Mouse (Mus musculus): ENCODE data around the gene Hcn4.

The Hcn4 gene

DNA sequence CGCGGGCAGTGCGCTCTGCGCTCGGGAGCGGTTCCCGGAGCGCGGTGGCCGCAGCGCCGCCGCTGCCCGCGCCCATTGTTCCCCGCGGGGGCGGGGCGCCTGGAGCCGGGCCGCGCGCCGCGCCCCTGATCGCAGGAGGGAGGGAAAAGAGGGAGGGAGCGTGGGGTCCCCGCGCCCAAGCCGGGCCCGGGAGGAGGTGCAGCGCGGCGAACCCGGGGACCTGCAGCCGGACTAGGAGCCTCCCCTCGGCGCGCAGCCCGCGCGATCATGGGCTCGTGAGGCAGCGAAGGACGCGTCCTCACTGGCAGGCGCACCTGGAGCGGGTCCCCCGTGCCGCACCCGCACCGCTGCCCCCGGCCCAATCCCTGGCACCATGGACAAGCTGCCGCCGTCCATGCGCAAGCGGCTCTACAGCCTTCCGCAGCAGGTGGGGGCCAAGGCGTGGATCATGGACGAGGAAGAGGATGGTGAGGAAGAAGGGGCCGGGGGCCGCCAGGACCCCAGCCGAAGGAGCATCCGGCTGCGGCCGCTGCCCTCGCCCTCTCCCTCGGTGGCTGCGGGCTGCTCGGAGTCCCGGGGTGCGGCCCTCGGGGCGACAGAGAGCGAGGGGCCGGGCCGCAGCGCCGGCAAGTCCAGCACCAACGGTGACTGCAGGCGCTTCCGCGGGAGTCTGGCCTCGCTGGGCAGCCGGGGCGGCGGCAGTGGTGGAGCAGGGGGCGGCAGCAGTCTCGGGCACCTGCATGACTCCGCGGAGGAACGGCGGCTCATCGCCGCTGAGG, at the start of gene Hcn4:
Hcn4 (plus strand) TSS at position 274 of the 779 bp plus-strand sequence.
- peak; percentile 35 for DNase-seq

DNA sequence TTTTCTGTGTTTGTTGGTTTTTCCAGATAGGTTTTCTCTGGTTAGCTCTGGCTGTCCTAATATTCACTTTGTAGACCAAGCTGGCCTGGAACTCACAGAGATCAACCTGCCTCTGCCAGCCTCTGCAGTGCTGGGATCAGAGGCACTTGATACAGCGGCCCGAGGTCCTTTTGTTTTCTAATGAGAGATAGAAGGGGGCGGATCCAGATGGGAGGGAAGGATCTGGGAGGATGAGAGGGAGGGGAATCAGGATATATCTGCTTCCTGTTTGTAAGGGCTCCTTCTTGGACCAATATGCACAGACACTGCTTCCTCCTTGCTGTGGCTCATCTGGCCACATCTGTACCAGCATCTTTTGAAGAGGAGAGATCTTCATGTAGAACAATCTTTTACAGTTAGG, 48.5 kb upstream of the Hcn4 start:
- DNase-seq, result no peak

DNA sequence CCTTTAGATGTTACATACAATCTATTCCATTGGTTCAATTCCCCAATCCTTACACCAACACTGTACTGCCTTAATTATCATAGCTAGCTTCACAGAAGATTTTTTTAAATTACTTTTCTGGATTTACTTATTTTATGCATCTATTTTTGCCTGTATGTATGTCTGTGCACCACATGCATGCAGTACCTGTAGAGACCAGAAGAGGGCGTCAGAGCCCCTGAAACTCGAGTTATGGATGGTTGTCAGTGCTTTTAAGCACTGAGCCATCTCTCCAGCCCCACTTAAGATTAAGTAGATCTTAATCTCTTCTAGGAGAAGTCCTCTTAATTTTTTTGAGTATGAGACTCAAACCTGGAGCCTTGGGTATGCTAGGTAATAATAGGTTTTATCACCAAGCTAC, 47.8 kb upstream of the Hcn4 start:
- peak; percentile 28 for DNase-seq

DNA sequence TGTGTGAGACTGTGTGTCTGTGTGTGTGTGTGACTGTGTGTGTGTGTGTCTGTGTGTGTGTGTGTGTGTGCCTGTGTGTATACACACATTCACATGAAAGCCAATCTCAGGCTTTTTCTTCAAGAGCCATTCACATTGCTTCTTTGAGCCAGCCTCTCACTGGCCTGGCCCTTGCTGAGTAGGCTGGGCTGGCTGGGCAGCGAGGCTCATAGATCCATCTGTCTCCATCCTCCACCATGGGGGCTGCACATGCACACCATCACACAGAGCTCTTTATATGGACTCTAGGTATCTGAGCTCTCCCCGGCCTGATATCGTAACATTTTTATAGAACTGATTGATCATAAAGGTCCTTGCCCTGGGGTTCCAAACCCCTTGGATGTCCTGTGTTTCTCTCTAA, 33.7 kb upstream of the Hcn4 start:
- DNase-seq, result no peak

DNA sequence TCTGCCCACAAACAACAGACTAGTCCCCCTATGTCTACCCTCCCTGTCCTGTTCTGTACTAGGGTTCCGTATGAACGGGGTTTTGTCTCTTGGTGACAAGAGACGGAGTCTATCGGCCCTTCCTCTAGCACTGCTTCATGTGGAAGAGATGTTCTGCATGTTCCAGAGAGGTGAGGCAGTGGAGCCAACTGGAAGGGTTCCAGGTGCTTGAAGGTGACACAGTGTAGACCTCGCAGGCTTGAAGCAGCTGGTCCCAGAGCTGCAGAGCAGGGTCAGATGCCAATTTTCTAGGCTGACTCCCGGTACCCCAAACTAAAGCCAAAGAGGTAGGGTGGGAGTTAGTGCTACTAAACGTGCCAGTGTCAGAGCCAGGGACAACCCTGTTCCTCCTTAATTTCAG, 25.1 kb upstream of the Hcn4 start:
- no peak for DNase-seq

DNA sequence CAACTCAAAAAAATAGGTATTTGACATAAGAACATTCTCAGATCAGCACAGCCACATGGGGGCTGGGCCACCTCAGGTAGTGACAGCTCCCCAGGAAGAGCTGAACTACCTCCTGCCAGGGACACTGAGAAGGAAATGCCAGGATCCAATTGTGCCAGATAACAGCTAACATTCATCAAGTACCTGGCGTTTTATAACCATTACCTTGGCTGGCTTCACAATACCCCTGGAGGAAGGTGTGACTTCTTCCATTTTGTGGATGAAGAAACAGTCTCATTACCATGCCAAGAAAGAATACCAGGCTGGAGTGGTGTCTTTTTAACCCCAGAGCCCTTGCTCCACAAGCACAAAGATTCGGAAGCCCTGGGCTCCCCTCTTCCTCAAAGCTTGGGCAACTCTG, 21.8 kb upstream of the Hcn4 start:
- no peak for DNase-seq

DNA sequence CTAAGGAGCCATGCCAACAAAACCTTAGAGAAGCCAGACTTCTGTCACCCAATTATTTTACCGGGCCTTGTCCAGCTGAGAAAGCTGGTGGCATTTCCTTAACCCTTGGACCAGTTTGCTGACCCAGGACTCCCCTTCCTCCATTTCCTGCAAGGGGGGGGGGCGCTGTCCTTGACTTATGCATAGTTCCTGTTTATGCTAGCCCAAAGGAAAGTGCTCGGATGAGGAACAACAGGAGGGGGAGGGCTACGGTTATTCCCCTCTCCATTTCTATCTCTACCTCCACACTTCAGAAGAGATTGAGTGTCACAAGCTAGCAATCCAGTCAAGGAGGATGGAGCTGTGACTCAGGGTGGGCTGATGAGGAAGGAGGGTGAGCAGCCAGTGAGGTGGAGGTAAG, 20.9 kb upstream of the Hcn4 start:
- no peak for DNase-seq

DNA sequence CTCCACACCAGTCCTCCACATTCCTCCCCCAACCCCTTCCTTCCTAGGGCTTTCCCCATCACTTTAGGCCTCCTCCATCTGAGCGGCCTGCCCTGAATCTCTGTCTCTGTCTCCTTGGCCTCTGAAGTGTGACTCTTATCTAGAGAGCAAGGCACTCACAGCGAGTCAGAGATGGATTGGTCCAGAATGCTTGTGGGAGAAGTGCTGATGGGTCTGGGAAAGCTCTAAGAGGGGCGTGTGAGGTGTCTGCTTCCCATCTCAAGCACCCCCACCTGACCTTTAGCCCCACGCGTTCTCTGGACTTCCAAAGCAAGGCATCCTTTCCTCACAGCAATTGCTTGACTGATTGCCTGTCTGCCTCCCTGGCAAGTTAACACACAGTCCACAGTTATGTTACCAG, 20.4 kb upstream of the Hcn4 start:
- DNase-seq, result no peak

DNA sequence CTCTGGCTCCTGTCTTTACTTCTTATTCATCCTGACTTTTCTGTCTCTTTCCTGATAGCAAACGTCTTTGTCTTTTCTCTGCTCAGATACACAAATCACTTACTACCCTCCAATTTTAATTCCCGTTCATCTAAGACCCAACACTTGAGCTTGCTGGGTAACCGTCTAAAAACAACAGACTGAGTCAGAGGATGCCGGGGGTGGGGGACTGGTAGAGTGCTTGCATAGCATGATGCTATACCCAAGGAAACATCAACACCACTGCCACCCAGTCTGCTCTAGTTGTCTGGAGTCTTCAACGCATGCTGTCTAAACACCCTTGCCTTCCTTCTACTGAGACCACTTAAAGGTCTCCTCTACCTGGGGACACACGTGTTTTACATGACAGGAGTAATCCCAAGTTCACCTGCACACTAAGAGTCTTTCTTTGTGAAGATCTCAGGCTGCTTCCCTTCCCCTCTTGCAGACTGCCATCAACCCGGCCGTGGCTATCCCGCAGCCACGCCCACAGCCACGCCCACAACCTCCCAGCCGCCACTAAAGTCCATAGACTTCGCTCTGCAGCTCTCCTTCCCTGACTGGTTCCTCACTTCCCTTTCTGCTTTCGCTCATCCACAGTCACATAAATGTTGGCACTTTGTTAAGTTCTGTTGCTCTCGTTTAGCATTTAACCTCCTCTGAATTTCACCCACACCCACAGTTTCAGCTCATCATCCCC, 17.5 kb upstream of the Hcn4 start:
- DNase-seq, result peak; percentile 85

DNA sequence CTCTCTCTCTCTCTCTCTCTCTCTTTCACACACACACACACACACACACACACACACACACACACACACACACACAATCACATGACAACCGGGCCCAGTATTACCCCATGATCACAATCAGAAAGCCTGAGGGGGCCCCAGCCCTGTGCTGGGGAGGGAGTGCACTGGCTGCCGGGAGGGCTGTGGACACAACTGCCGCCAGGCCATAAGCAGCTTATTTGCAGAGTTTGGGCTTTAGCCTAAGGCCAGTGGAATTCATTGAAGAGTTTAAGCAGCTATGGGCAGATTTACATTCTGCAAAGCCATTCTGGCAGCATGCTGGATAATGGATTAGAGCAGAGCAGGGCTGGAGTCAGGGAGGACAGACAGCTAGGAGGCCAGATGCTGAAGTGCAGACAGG, 12.0 kb upstream of the Hcn4 start:
- DNase-seq, result no peak

DNA sequence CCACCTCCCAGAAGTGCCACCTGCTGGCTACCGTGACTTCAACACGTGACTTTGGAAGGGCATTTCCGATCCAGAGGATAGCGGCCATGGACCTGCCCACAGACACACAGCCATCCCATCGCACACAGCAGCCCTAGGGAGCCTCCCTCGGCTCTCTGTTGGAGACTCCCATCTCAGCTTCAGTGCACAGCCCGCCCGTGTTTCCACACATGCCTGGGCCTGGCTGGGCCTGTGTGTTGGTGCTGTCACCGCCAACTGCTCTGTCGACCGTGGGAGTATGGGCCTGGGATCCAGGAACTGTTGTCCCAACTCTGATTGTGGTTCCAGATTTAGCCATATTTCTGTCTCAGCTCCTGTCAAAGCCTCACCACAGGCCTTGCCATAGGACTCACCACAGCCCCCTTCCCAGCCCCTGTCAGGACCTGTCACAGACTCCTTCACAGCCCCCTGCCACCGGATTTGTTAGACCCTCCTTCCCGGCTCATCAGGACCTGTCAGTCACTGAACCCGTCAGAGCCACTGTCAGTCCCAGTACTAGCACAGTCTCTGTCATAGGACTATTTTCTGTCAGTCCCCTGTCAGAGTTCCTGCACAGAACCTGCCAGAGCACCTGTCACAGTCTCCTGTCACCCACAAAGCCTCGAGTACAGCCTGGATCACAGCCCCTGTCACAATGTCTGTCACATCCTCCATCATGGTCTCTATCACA, 7.5 kb upstream of the Hcn4 start:
- peak; percentile 20 for DNase-seq

DNA sequence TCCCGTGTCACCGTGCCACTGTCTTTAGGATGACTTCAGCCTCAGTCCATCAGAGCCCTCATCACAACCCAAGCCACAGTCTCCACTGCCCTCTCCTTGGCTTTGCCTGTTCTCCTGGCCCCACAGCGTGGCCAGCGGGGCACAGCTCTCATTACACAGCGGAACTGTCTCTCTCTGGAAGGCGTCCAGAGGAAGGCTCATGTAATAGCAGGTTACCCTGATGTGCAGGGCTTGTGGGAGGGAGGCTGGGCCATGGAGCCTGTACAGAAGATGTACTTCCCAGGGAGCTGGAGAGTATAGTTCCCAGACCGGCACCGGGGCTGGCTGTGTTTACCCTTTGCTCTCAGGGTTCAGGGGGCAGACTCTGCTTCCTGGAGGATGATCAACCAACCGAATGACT, 6.8 kb upstream of the Hcn4 start:
- DNase-seq, result no peak

DNA sequence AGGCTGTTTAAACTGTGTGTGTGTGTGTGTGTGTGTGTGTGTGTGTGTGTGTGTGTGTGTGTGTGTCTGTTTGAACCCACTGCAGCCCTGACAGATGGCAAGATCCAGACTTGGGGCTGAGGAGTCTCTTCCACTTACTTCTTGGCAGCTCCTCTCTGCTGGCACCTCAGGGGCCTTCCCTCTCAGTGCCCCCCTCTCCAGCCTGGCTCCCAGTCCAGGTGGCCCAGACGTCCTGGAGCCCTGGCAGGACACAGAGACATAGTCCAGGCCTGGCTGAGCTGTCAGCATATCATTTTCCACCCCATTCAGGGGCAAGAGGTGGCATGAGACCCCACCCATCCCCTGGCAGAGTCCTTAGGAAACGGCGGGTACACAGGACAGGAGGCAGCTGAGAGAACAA, 5.5 kb upstream of the Hcn4 start:
- no peak for DNase-seq

DNA sequence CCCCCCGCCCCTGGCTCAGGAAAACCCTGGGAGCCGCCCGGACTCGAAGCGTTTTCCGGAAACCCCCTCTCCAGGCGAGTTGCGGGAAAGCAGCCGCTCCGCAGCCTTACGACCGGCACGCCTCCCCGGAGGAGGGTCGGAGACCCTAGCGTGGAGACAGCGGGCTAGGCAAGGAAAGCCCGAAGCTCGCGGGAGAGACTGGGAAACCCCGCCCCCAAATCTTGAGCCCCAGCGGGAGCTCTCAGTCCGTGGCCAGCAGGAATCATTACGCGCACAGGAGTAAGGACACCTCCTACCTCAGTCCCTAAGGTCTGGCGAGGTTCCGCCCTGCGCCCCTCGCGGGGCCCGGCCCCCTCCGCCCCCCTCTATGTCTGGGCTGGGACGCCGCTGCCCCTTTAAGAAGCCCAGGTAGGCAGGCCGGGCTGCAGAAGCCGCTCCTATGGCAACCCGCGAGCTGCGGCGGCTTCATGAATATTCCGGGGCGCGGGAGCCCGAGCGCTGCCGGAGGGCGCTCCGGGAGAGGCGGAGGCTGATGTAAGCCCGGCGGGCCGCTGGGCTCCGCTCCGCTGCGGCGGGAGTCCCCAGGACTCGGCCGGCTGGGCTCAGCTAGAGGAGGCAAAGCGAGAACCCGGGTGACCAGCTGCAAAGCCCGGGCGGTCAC, 651 bp upstream of the Hcn4 start:
- DNase-seq, result peak; percentile 42

DNA sequence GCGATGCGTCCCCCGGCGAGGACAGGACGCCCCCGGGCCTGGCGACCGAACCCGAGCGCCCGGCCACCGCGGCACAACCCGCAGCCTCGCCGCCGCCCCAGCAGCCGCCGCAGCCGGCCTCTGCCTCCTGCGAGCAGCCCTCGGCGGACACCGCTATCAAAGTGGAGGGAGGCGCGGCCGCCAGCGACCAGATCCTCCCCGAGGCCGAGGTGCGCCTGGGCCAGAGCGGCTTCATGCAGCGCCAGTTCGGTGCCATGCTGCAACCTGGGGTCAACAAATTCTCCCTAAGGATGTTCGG, 655 bp downstream of the Hcn4 start:
- no peak for DNase-seq

DNA sequence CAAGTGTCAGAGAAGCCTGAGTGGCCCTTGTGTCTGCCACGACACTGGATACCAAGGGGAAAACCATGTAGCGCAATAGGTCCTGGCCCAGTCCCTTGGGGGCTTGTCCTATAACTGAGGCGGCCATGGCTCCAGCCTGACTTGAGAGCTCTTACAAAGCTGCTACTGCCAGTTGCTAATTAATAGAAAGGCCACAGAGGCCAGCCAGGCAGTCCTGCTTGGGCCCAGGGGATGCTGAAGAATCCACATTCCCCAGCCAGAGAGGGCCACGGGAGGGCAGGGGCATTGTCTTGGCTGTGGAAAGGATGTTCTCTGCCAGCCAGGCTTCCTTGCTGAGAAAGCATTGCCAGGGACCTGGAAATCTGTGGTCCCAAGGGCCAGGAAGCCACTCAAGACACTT, 6.4 kb downstream of the Hcn4 start:
- DNase-seq, result no peak

DNA sequence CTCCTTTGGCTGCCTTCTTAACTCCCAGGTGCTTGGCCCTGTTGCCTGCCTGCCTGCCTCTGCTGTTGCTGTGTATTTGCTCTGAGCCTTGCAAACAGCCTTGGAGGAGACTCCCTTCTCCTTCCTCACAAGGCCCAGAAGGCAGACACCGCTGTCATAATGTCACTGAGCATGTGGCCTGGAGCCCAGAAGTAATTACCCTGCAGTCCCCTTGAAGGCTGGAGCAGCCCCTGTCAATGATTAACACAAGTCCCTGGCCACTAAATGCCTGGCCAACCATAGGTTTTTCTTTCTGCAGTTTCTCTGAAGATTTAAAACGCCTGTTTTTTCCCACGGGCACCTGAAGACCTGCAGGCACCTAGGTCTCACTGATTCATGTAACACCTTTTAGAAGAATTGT, 9.7 kb downstream of the Hcn4 start:
- no peak for DNase-seq

DNA sequence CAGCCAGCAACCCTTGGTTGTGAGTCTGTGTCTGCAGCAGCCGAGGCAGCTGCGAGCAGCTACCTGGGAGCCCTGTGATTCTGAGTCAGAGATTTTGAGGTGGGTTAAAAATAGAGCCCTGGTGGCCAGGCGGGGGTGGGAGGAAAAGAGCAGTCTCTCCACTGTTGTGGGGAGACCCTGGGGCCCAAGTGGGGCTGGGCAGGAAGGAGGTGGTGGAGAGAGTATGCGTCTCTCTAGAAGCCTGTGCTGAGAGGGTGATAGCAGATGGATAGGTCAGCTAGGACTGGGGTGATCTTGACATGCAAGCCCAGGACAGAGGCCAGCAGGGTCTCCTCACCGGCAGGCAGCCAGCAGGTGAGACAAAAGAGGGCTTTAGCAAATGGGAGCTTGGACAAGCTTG, 14.0 kb downstream of the Hcn4 start:
- DNase-seq, result peak; percentile 44

DNA sequence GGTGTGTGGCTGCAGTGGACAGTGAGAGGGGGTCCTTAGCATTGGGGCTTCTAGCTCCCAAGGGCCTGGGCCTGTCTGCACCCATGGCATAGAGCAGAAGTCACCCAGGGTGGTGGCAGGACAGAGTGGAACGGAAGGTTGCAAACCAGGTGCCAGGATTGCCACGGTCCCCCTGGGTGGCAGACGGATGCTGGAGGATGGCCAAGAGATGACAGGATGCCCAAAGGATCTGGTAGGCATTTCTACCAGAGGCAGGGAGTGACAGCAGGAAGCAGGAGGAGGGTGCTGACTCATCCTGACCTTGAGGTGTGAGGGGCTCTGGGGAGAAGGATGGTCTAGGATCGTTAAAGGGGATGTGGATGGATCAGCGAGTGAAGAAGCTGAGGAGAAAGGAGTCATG, 15.3 kb downstream of the Hcn4 start:
- DNase-seq, result no peak

DNA sequence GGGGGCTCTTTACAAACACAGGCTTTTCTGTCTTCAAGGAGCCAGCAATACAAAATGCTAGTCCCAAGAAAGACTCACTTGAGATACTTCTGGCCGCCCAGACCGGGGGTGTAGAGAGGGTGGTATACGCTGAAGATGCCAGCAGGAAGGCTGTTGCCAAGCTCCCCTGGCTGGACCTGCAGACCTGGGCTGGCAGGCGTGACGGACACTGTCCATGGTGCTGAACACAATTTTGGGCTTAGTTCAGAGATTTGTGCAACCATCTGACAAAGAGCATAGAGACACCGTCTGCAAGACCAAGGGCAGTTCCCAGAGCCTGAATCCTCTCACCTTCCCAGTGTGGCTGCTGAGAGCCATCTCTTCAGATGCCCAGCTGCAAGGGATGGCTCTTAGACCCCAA, 18.4 kb downstream of the Hcn4 start:
- peak; percentile 82 for DNase-seq

DNA sequence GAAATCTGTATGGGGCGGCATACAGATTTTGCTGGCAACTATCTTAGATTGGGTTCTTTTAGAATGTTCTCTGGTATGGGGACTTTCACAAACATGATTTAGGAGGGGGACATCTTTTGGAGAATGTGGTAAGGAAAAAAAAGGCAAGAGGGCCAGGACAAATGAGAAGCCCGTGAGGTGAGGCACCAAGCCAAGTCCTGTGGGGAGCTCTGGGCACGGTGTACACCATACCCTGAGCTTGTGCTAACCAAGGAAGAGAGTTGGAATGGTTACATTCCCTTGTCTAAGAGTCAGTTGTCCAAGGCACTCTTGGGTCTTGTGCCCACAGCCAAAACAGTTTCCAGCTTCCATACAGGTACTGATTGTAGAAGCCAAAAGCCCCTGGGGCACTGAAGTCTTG, 21.4 kb downstream of the Hcn4 start:
- DNase-seq, result no peak

DNA sequence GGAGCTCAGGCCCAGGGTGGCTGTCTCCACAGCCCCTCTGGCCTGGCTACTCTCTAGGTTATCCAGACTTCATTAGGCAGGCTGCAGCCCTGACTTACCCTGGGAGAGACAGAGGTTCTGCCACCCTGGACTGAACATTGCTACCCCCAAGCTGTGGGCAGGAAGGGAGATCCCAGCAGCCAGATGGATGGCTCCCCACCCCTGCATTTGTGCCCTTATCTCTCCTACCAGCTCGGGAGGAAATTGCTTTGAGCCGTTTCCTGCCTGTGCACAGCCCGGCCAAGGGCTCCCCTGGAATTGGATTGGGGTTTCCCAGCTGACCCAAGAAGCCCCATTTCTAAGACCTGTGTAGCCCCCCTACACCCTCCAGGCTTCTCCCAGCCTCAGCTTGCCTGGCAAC, 23.8 kb downstream of the Hcn4 start:
- no peak for DNase-seq

DNA sequence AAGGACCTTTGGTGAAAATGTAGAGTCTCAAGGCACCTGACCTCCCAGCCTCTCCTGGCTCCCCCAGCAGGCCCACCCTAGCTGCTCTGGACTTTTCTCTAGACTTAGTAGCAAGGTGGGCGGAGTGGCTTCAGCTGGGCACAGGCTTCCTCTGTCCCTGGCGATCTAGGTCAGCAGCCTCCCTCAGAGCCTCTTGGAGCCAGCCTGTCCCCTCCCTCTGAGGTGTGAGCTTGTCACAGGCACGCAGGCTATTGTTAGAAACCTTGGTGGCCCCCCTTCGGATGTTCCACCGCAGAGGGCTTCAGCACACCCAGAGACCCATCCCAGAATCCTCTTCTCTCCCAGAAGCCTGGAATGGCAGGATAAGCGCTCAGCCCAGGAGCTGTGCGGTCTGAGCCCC, 24.5 kb downstream of the Hcn4 start:
- DNase-seq, result no peak
